Mouse (Mus musculus) hindbrain, embryonic 16.5 days (tissue): ENCODE data around the gene Gabpb2. TPM values are rescaled to one million over a fixed set of nuclear protein-coding genes. Genes with fewer than 3 reads are reported as not detected.

Experiments
- ATAC-seq: fragments of 200-750 bp; cut with Nextera tagmentation; 2 replicates; pipeline ENCODE4 v1.8.0; 2017; ENCODE audit warnings: moderate TSS enrichment, moderate library complexity
- H3K27ac ChIP-seq: fragments of 300-500 bp; sonication (generic); 2 replicates; pipeline ENCODE4 v1.5.1; 2014; ENCODE audit warnings: low read depth, mild to moderate bottlenecking, control low read depth, low read length, moderate library complexity
- H3K27me3 ChIP-seq: fragments of 300-500 bp; sonication (generic); replicated peaks from 2 replicates; pipeline ENCODE4 v1.6.1; 2014; ENCODE audit warnings: low read length; ENCODE audit not compliant: control insufficient read depth, insufficient read depth
- H3K36me3 ChIP-seq: fragments of 300-500 bp; sonication (generic); 2 replicates; pipeline ENCODE4 v1.6.1; 2014; ENCODE audit warnings: mild to moderate bottlenecking, low read length, moderate library complexity, mixed read lengths; ENCODE audit not compliant: control insufficient read depth, insufficient read depth
- H3K4me1 ChIP-seq: fragments of 300-500 bp; sonication (generic); 2 replicates; pipeline ENCODE4 v1.6.1; 2014; ENCODE audit warnings: low read depth, low read length; ENCODE audit not compliant: control insufficient read depth, insufficient read depth
- H3K4me2 ChIP-seq: fragments of 300-500 bp; sonication (generic); 2 replicates; pipeline ENCODE4 v1.6.1; 2014; ENCODE audit warnings: mild to moderate bottlenecking, low read length, control low read depth, moderate library complexity
- H3K4me3 ChIP-seq: fragments of 300-500 bp; sonication (generic); 2 replicates; pipeline ENCODE4 v1.5.1; 2014; ENCODE audit warnings: mild to moderate bottlenecking, low read length, control low read depth, moderate library complexity
- H3K9ac ChIP-seq: fragments of 300-500 bp; sonication (generic); 2 replicates; pipeline ENCODE4 v1.6.1; 2014; ENCODE audit warnings: low read depth, mild to moderate bottlenecking, control low read depth, low read length, moderate library complexity
- H3K9me3 ChIP-seq: fragments of 300-500 bp; sonication (generic); 2 replicates; pipeline ENCODE4 v1.6.1; 2014; ENCODE audit warnings: mild to moderate bottlenecking, low read length, moderate library complexity; ENCODE audit not compliant: control insufficient read depth
- WGBS: fragments of 180-500 bp; shearing (Covaris S2); extraction: QIAGEN DNeasy Blood & Tissue Kit; methylation state at CpG from one replicate; pipeline ENCODE4 v1.1.7; 2014; 5-methylcytosine and 5-hydroxymethylcytosine counted together
- polyA plus RNA-seq: library from polyadenylated mRNA; unstranded; fragments of >200 nt; fragmentation: Nextera tagmentation; extraction: Ambion mirVana; gene quantifications from 2 replicates; pipeline ENCODE4 v1.2.1, GENCODE M21; 2015

Gene Gabpb2
- polyA plus RNA-seq, 1 experiment from 2014 or later = 2.4 TPM

- no peak for ATAC-seq
- Histone ChIP-seq H3K4me3 (no peak overlapping the region), H3K4me1 (no peaks in the 10 kb centered on the region), H3K27me3 (no peaks in the 10 kb centered on the region), H3K9me3 (no peaks in the 10 kb centered on the region), H3K9ac (no peak overlapping the region), H3K36me3 (peaks cover 3% of the 10 kb centered on the region), H3K27ac (no peak overlapping the region), H3K4me2 (no peak overlapping the region)
- 48% methylated on average over 2 of the region's 2 CpGs for WGBS
These were observed 7.1 kb downstream of the Gabpb2 start for GRCm38 (mm10) chr3:95210585-95210984.

GRCm38 (mm10) chr3:95208286-95208685, 9.4 kb downstream of the Gabpb2 start:
- no peak overlapping the region for H3K4me2 ChIP-seq
- no peak overlapping the region for H3K4me3 ChIP-seq
- H3K9ac ChIP-seq = no peak overlapping the region
- no peak for ATAC-seq
- H3K36me3 ChIP-seq = peaks cover 3% of the 10 kb centered on the region; the same call in 1 of the 2 replicates
- no peak overlapping the region for H3K27ac ChIP-seq
- no peaks in the 10 kb centered on the region for H3K9me3 ChIP-seq
- no peaks in the 10 kb centered on the region for H3K27me3 ChIP-seq
- WGBS = 89% methylated on average over 4 of the region's 4 CpGs
- no peaks in the 10 kb centered on the region for H3K4me1 ChIP-seq

- Histone ChIP-seq H3K9me3 (no peaks in the 10 kb centered on the region), H3K4me2 (no peak overlapping the region), H3K9ac (no peak overlapping the region), H3K4me1 (no peaks in the 10 kb centered on the region), H3K36me3 (peaks cover 18% of the 10 kb centered on the region), H3K27ac (no peak overlapping the region), H3K27me3 (no peaks in the 10 kb centered on the region), H3K4me3 (no peak overlapping the region)
- no peak for ATAC-seq
- 90% methylated on average over 6 of the region's 6 CpGs for WGBS
These were observed 13.8 kb downstream of the Gabpb2 start for GRCm38 (mm10) chr3:95203880-95204279.

- Histone ChIP-seq H3K9me3 (no peaks in the 10 kb centered on the region), H3K9ac (no peak overlapping the region), H3K27me3 (no peaks in the 10 kb centered on the region), H3K4me1 (no peaks in the 10 kb centered on the region), H3K4me3 (no peak overlapping the region), H3K4me2 (no peak overlapping the region), H3K27ac (no peak overlapping the region), H3K36me3 (peaks cover 26% of the 10 kb centered on the region)
- 72% methylated on average over 2 of the region's 2 CpGs for WGBS
- no peak for ATAC-seq
These were observed 17.2 kb downstream of the Gabpb2 start for GRCm38 (mm10) chr3:95200562-95200961.

- WGBS = 81% methylated on average over 7 of the region's 7 CpGs
These were observed 17.6 kb downstream of the Gabpb2 start for GRCm38 (mm10) chr3:95200132-95200531.

GRCm38 (mm10) chr3:95199101-95199500, 18.6 kb downstream of the Gabpb2 start:
- Histone ChIP-seq H3K9ac (no peak overlapping the region), H3K4me1 (no peaks in the 10 kb centered on the region), H3K27me3 (no peaks in the 10 kb centered on the region), H3K4me3 (no peak overlapping the region), H3K27ac (no peak overlapping the region), H3K9me3 (no peaks in the 10 kb centered on the region), H3K36me3 (peaks cover 24% of the 10 kb centered on the region), H3K4me2 (no peak overlapping the region)
- no peak for ATAC-seq
- WGBS = 82% methylated on average over 1 of the region's 1 CpGs

More at GRCm38 (mm10) chr3:95200132-95200531, 17.6 kb downstream of the Gabpb2 start:
- Histone ChIP-seq H3K4me3 (no peak overlapping the region), H3K36me3 (peaks cover 26% of the 10 kb centered on the region), H3K4me1 (no peaks in the 10 kb centered on the region), H3K9me3 (no peaks in the 10 kb centered on the region), H3K4me2 (no peak overlapping the region), H3K27me3 (no peaks in the 10 kb centered on the region), H3K27ac (no peak overlapping the region), H3K9ac (no peak overlapping the region)
- no peak for ATAC-seq

- H3K9ac ChIP-seq = no peak overlapping the region
- no peaks in the 10 kb centered on the region for H3K27me3 ChIP-seq
- H3K36me3 ChIP-seq = peaks cover 17% of the 10 kb centered on the region
- ATAC-seq = no peak
- H3K4me1 ChIP-seq = no peaks in the 10 kb centered on the region
- H3K4me2 ChIP-seq = no peak overlapping the region
- H3K9me3 ChIP-seq = no peaks in the 10 kb centered on the region
- WGBS = 87% methylated on average over 2 of the region's 2 CpGs
- H3K27ac ChIP-seq = no peak overlapping the region
- H3K4me3 ChIP-seq = no peak overlapping the region
These were observed 21.9 kb downstream of the Gabpb2 start for GRCm38 (mm10) chr3:95195772-95196171.

GRCm38 (mm10) chr3:95194721-95195135, 23.0 kb downstream of the Gabpb2 start:
- H3K9ac ChIP-seq = no peak overlapping the region
- no peaks in the 10 kb centered on the region for H3K27me3 ChIP-seq
- no peak overlapping the region for H3K27ac ChIP-seq
- H3K4me1 ChIP-seq = no peaks in the 10 kb centered on the region
- H3K9me3 ChIP-seq = no peaks in the 10 kb centered on the region
- 69% methylated on average over 6 of the region's 6 CpGs for WGBS
- peaks cover 19% of the 10 kb centered on the region for H3K36me3 ChIP-seq
- no peak overlapping the region for H3K4me2 ChIP-seq
- ATAC-seq = no peak
- H3K4me3 ChIP-seq = no peak overlapping the region

- Histone ChIP-seq H3K4me2 (no peak overlapping the region), H3K27me3 (no peaks in the 10 kb centered on the region), H3K9me3 (no peaks in the 10 kb centered on the region), H3K9ac (no peak overlapping the region), H3K27ac (no peak overlapping the region), H3K4me1 (no peaks in the 10 kb centered on the region), H3K36me3 (peaks cover 17% of the 10 kb centered on the region), H3K4me3 (no peak overlapping the region)
- WGBS = 89% methylated on average over 6 of the region's 6 CpGs
- no peak for ATAC-seq
These were observed 30.8 kb downstream of the Gabpb2 start for GRCm38 (mm10) chr3:95186888-95187287.

- Histone ChIP-seq H3K27ac (no peak overlapping the region), H3K4me1 (no peaks in the 10 kb centered on the region), H3K36me3 (peaks cover 16% of the 10 kb centered on the region), H3K4me3 (no peak overlapping the region), H3K27me3 (no peaks in the 10 kb centered on the region), H3K9ac (no peak overlapping the region), H3K9me3 (no peaks in the 10 kb centered on the region), H3K4me2 (no peak overlapping the region)
- ATAC-seq = no peak
- 84% methylated on average over 2 of the region's 2 CpGs for WGBS
These were observed 31.6 kb downstream of the Gabpb2 start for GRCm38 (mm10) chr3:95186100-95186499.
